Mouse (Mus musculus): ENCODE measurements around the gene Alox12e.

The Alox12e gene

GRCm38 (mm10) chr11:70285686-70286085, 36.7 kb downstream of the Alox12e start:
- no peak for DNase-seq (ENCODE audit: low read depth, low spot score)

- no peak for DNase-seq (ENCODE audit: low read depth, low spot score)
These were observed 37.7 kb downstream of the Alox12e start for GRCm38 (mm10) chr11:70284757-70285156.

DNA sequence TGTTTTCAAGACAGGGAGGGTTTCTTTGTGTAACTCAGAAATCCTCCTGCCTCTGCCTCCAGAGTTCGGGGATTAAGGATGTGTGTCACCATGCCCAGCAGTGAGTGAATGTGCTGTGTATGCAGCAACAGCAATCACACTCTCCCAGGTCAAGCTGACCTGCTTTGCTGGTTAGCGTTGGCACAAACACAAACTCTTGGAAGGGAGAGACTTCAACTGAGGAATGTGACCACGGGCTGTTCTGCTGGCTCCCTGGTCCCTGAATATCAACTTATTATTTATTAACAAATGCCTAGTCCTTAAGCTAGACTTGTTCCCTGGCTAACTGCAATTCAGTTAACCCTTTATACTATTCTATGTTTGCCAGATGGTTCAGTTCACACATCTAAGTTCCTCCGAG, 38.8 kb downstream of the Alox12e start:
- DNase-seq (ENCODE audit: low read depth, low spot score) = no peak

DNA sequence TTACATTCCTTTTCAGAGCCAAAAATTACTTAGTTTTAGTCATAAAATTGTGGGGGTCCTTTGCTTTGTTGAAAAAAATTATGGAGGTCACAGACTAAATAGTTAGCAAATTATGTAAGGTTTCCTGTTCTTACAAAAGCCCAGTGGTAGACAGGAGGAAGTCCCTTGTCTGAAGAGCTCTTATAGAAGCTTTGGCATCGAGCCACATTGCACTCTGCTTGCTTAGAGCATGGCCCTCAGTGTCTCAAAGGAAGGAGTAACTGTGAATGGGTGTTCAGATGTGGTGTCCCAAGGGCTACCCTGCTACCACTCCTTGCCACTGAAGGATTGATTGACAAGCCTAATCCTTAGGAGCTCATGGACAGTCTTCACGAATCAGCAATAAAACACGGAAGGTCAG, 42.0 kb downstream of the Alox12e start:
- DNase-seq (ENCODE audit: low read depth, low spot score) = no peak

DNA sequence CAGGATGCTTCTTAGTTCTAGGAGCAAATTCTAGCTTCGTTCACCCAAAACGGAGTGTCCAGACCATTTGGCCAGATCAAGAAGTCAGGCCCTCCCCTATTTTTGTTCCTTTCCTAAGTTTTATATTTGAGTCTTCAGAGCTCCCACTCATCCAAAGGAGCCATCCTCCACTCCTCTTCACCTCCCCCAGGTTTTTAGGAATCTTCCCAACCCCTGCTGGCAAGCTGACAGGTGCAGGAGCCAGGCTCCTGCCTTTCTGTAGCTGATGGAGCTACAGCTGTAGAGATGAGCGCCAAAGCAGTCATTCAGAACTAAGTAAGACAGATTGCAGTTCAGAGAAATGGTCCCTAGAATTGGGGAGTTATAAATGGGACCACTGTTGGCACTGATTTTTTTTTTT, 43.5 kb downstream of the Alox12e start:
- DNase-seq (ENCODE audit: low read depth, low spot score) = no peak

DNA sequence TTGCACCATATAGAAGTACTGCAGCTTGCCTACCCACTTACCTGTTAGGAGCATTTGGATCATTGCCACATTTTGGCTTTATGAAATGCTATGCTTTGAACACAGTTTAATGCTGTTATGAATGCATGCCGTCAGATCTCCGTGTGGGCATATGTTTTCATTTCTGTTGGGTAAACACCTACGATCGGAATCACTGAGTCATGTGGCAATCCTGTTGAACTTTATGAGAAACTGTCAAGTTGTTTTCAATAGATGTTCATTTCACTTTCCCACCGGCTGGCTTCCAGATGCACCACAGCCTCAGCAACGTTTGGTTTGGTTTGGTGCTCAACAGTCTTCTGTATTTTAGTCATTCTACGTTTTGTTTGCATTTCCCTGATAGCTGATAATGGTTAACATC, 50.8 kb downstream of the Alox12e start:
- DNase-seq (ENCODE audit: low read depth, low spot score) = no peak

GRCm38 (mm10) chr11:70266405-70266804, 56.0 kb downstream of the Alox12e start:
- DNase-seq (ENCODE audit: low read depth, low spot score) = no peak

GRCm38 (mm10) chr11:70265819-70266218, 56.6 kb downstream of the Alox12e start:
- DNase-seq (ENCODE audit: low read depth, low spot score) = no peak

Data from WW6 (cell line).